8 mouse cellular contexts compared by ENCODE assay signal in the genomic region with DNA sequence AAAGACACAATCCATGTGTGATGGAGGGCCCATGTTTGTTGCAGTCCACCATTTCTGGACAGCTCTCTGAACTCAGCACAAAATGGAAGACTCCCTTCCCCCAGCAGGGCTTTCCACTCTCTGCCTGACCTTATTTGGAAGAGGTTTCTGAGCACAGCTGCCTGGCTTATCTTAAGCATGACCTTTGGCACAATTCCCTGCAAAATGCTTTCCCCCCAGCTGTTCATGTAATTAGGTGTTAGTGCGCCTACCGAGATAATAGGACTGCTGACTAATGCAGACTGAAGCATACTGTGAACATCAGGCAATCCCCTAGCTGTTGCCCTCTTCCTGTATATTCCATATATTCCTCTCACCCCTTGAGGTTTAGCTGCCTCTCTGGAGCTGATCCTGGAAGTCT. TPM values are rescaled to one million over a fixed set of nuclear protein-coding genes. Genes with fewer than 3 reads are reported as not detected.
DNase-seq lines count a peak whose midpoint lies in the region; ATAC-seq lines count a peak whose summit lies in the region.
"Had no signal": no experiment of that assay in that cellular context is flagged by ENCODE, and none has a peak within 500 bp of the region (broad histone marks: within the 10 kb centered on the region; RNA-seq: fewer than 3 reads in every experiment).

No protein-coding gene starts in this region.

- intact Hi-C loops in heart, postnatal 10 days (cut with DNase I) = no loop called here

- no peak overlapping the region for H3K4me3 ChIP-seq in kidney, embryonic 16.5 days (ENCODE audit: low read length)
- H3K4me3 ChIP-seq: liver, embryonic 15.5 days had no signal

- no peak overlapping the region for H3K9ac ChIP-seq in kidney, embryonic 16.5 days (replicated peaks; ENCODE audit: low read length)
- H3K9ac ChIP-seq: liver, embryonic 15.5 days had no signal

- H3K9me3 ChIP-seq in kidney, embryonic 16.5 days (ENCODE audit: low read length) = no peaks in the 10 kb centered on the region; the same call in 1 of the 2 replicates
- H3K9me3 ChIP-seq: liver, embryonic 15.5 days had no signal

- 56% methylated on average over 2 of the region's 2 CpGs for WGBS in kidney, embryonic 16.5 days

- no peaks in the 10 kb centered on the region for H3K4me1 ChIP-seq in kidney, embryonic 16.5 days (ENCODE audit: insufficient read depth, low read length)
- H3K4me1 ChIP-seq: liver, embryonic 15.5 days had no signal

- no peaks in the 10 kb centered on the region for H3K36me3 ChIP-seq in kidney, embryonic 16.5 days (ENCODE audit: insufficient read depth, low read length)
- H3K36me3 ChIP-seq: liver, embryonic 15.5 days had no signal

- no peaks in the 10 kb centered on the region for H3K27me3 ChIP-seq in kidney, embryonic 16.5 days (ENCODE audit: insufficient read depth, low read length)
- H3K27me3 ChIP-seq: liver, embryonic 15.5 days had no signal

- no peak overlapping the region for H3K4me2 ChIP-seq in kidney, embryonic 16.5 days (replicated peaks; ENCODE audit: low read depth, low read length)
- H3K4me2 ChIP-seq: liver, embryonic 15.5 days had no signal

- ATAC-seq in kidney, embryonic 16.5 days (ENCODE audit: low FRiP score, low TSS enrichment) = no peak

- peak; percentile 36 for DNase-seq in R1 (ENCODE audit: low read depth, low spot score)
- peak; percentile 5 for DNase-seq in c-Kit-negative CD71-positive TER-119-positive erythroid progenitor cells, embryonic 14.5 days (ENCODE audit: low read depth, low spot score)
- peak; percentile 63 to 64 for DNase-seq in heart, postnatal 10 days
- peak; percentile 1 for DNase-seq in lung, postnatal 14 days
- DNase-seq in right cerebral cortex, adult 18-20 months = no peak
- no peak for DNase-seq in cerebellum, adult 18-20 months

- no peak overlapping the region for H3K27ac ChIP-seq in kidney, embryonic 16.5 days (ENCODE audit: low read length)
- H3K27ac ChIP-seq: liver, embryonic 15.5 days had no signal

RNA-seq across cellular contexts. Expression of a gene that starts 21.4 kb away (rescaled TPM):
- total RNA-seq in heart, postnatal 10 days (2021) = 1 to 10 TPM in 1 of 2 experiments, under 1 TPM in 1; 0.89 to 1.2 TPM
- polyA plus RNA-seq in kidney, embryonic 16.5 days (2015; fragmentation: Nextera tagmentation; extraction: Ambion mirVana) = 8.1 and 8.7 TPM in 2 replicates

RNA-seq across cellular contexts. Expression of a gene that starts 46.3 kb away (rescaled TPM):
- total RNA-seq in heart, postnatal 10 days (2021) = 10 to 100 TPM; 24.1 to 29.5 TPM
- 80.9 and 82.4 TPM in 2 replicates for polyA plus RNA-seq in kidney, embryonic 16.5 days (2015; fragmentation: Nextera tagmentation; extraction: Ambion mirVana)

RNA-seq across cellular contexts. Expression of a gene that starts 46.4 kb away (rescaled TPM):
- total RNA-seq in heart, postnatal 10 days (2021) = 100 to 1,000 TPM; 586 to 630 TPM
- polyA plus RNA-seq in kidney, embryonic 16.5 days (2015; fragmentation: Nextera tagmentation; extraction: Ambion mirVana) = 238 and 255 TPM in 2 replicates

Comparison
In these comparisons a context has a peak if more than half of its experiments do, and no peak if none do; other contexts are left out.
1. DNase-seq: peak in R1 (single experiment), c-Kit-negative CD71-positive TER-119-positive erythroid progenitor cells, embryonic 14.5 days (single experiment), heart, postnatal 10 days (2 of 2) and lung, postnatal 14 days (single experiment); none in right cerebral cortex, adult 18-20 months (single experiment) and cerebellum, adult 18-20 months (0 of 2).